Mouse (Mus musculus) MEL (cell line): ENCODE results near the gene Efr3b.

Experiments
- CHD2 ChIP-seq: IDR thresholded peaks from 2 replicates; pipeline ENCODE4 v1.6.1; 2011; ENCODE audit warnings: low read length, improper control_type of control experiment
- CTCF ChIP-seq, 3 experiments: IDR thresholded peaks in 2 of 3; conservative IDR thresholded peaks in 1 of 3; 2 replicates each; pipeline ENCODE4 v1.5.1; 2011 to 2012; ENCODE audit warnings: low read length in 3 of 3, low read depth in 2 of 3, mild to moderate bottlenecking in 2 of 3, improper control_type of control experiment in 1 of 3, inconsistent platforms in 1 of 3, mixed read lengths in 1 of 3, moderate library complexity in 1 of 3; ENCODE audit not compliant: control insufficient read depth in 1 of 3, insufficient read depth in 1 of 3, poor library complexity in 1 of 3, severe bottlenecking in 1 of 3
- GABPA ChIP-seq: IDR thresholded peaks from 2 replicates; pipeline ENCODE4 v1.6.1; 2012; ENCODE audit warnings: low read depth, mild to moderate bottlenecking, inconsistent platforms, low read length, improper control_type of control experiment, moderate library complexity
- HCFC1 ChIP-seq: IDR thresholded peaks from 2 replicates; pipeline ENCODE4 v1.6.1; 2012; ENCODE audit warnings: low read depth, mild to moderate bottlenecking, inconsistent platforms, low read length, improper control_type of control experiment, moderate library complexity
- POLR2A ChIP-seq, 2 experiments: IDR thresholded peaks; 2 replicates each; pipeline ENCODE4 v1.6.1; 2011 to 2012; ENCODE audit warnings: low read length in 2 of 2, mild to moderate bottlenecking in 2 of 2, control low read depth in 1 of 2, improper control_type of control experiment in 1 of 2, low read depth in 1 of 2, moderate library complexity in 1 of 2; ENCODE audit not compliant: control insufficient read depth in 1 of 2, insufficient read depth in 1 of 2, poor library complexity in 1 of 2
- POLR2AphosphoS2 ChIP-seq: IDR thresholded peaks from 2 replicates; pipeline ENCODE4 v1.6.1; 2011; ENCODE audit warnings: low read length, improper control_type of control experiment
- TAL1 ChIP-seq: IDR thresholded peaks from 2 replicates; pipeline ENCODE4 v1.6.1; 2012; ENCODE audit warnings: mild to moderate bottlenecking, inconsistent platforms, low read length, moderate library complexity, mixed read lengths

- no peak for TF ChIP-seq CTCF (IDR thresholded peaks at IDR 0.05 in 2 of 3, conservative IDR thresholded peaks at IDR 0.05 in 1 of 3; ENCODE audit: control insufficient read depth in 1 of 3, insufficient read depth in 1 of 3, low read depth in 2 of 3, low read length in 3 of 3, poor library complexity in 1 of 3, severe bottlenecking in 1 of 3)
- TF ChIP-seq TAL1: no peak
- TF ChIP-seq POLR2A (IDR thresholded peaks at IDR 0.05; ENCODE audit: control insufficient read depth in 1 of 2, insufficient read depth in 1 of 2, low read depth in 1 of 2, low read length in 2 of 2, poor library complexity in 1 of 2): no peak
- no peak for TF ChIP-seq HCFC1
- TF ChIP-seq POLR2AphosphoS2: no peak
- no peak for TF ChIP-seq CHD2
- TF ChIP-seq GABPA: no peak
These were observed 3.7 kb upstream of the Efr3b start for GRCm38 (mm10) chr12:4042411-4042810.
